Mouse (Mus musculus) midbrain, embryonic 12.5 days (tissue): ENCODE results near the gene Sh3rf3. TPM values are rescaled to one million over a fixed set of nuclear protein-coding genes. Genes with fewer than 3 reads are reported as not detected.

Source experiments
- ATAC-seq: fragments of 200-750 bp; cut with Nextera tagmentation; 2 replicates; pipeline ENCODE4 v1.8.0; 2017; ENCODE audit warnings: low read depth, moderate TSS enrichment, moderate library complexity; ENCODE audit not compliant: low FRiP score
- H3K27ac ChIP-seq: fragments of 300-500 bp; sonication (generic); replicated peaks from 2 replicates; pipeline ENCODE4 v1.5.1; 2016; ENCODE audit warnings: mild to moderate bottlenecking
- H3K27me3 ChIP-seq: fragments of 300-500 bp; sonication (generic); 2 replicates; pipeline ENCODE4 v1.6.1; 2016; ENCODE audit warnings: mild to moderate bottlenecking
- H3K36me3 ChIP-seq: fragments of 300-500 bp; sonication (generic); 2 replicates; pipeline ENCODE4 v1.6.1; 2016
- H3K4me1 ChIP-seq: fragments of 300-500 bp; sonication (generic); 2 replicates; pipeline ENCODE4 v1.6.1; 2016
- H3K4me2 ChIP-seq: fragments of 300-500 bp; sonication (generic); replicated peaks from 2 replicates; pipeline ENCODE4 v1.6.1; 2016; ENCODE audit warnings: mild to moderate bottlenecking, moderate library complexity
- H3K4me3 ChIP-seq: fragments of 300-500 bp; sonication (generic); 2 replicates; pipeline ENCODE4 v1.5.1; 2016; ENCODE audit warnings: mild to moderate bottlenecking
- H3K9ac ChIP-seq: fragments of 300-500 bp; sonication (generic); replicated peaks from 2 replicates; pipeline ENCODE4 v1.6.1; 2016; ENCODE audit warnings: mild to moderate bottlenecking, moderate library complexity
- H3K9me3 ChIP-seq: fragments of 300-500 bp; sonication (generic); 2 replicates; pipeline ENCODE4 v1.6.1; 2016; ENCODE audit warnings: mild to moderate bottlenecking
- WGBS: fragments of 180-500 bp; shearing (Covaris S2); methylation state at CpG from one replicate; pipeline ENCODE4 v1.1.7; 2016; 5-methylcytosine and 5-hydroxymethylcytosine counted together
- polyA plus RNA-seq: library from polyadenylated mRNA; unstranded; fragments of >200 nt; fragmentation: Nextera tagmentation; extraction: Ambion mirVana; gene quantifications from 2 replicates; pipeline ENCODE4 v1.2.1, GENCODE M21; 2016

The Sh3rf3 gene
- polyA plus RNA-seq, result 0.97 and 1.7 TPM in 2 replicates

- H3K9ac ChIP-seq, result peak within 1 kb of the TSS; percentile 46
- H3K4me1 ChIP-seq, result peaks cover 17% of the 10 kb centered on the region; the same call in 1 of the 2 replicates
- H3K4me3 ChIP-seq, result peak within 1 kb of the TSS; percentile 60
- no peak within 1 kb of the TSS for H3K27ac ChIP-seq
- no peaks in the 10 kb centered on the region for H3K9me3 ChIP-seq
- WGBS, result 0% methylated on average over 77 of the region's 79 CpGs
- H3K4me2 ChIP-seq, result peak within 1 kb of the TSS; percentile 100
- ATAC-seq, result peak; percentile 57
- H3K27me3 ChIP-seq, result peaks cover 41% of the 10 kb centered on the region
- H3K36me3 ChIP-seq, result no peaks in the 10 kb centered on the region
These were observed at the start of gene Sh3rf3 for GRCm38 (mm10) chr10:58813081-58813800. Gene Sh3rf3 (plus strand): TSS chr10:58813359.

GRCm38 (mm10) chr10:58788486-58789274 lies 24.5 kb upstream of the Sh3rf3 start:
- 89% methylated on average over 8 of the region's 8 CpGs for WGBS
- Histone ChIP-seq H3K4me1 (no peaks in the 10 kb centered on the region), H3K36me3 (no peaks in the 10 kb centered on the region), H3K27ac (no peak overlapping the region), H3K4me3 (no peak overlapping the region), H3K9ac (no peak overlapping the region), H3K9me3 (no peaks in the 10 kb centered on the region), H3K4me2 (no peak overlapping the region), H3K27me3 (no peaks in the 10 kb centered on the region)
- no peak for ATAC-seq

GRCm38 (mm10) chr10:58797555-58797954 lies 15.6 kb upstream of the Sh3rf3 start:
- Histone ChIP-seq H3K9me3 (no peaks in the 10 kb centered on the region), H3K27ac (no peak overlapping the region), H3K27me3 (no peaks in the 10 kb centered on the region), H3K36me3 (no peaks in the 10 kb centered on the region), H3K9ac (no peak overlapping the region), H3K4me1 (no peaks in the 10 kb centered on the region; the same call in 1 of the 2 replicates), H3K4me2 (no peak overlapping the region), H3K4me3 (no peak overlapping the region)
- ATAC-seq, result no peak
- 91% methylated on average over 8 of the region's 8 CpGs for WGBS

- Histone ChIP-seq H3K36me3 (no peaks in the 10 kb centered on the region), H3K4me1 (no peaks in the 10 kb centered on the region; the same call in 1 of the 2 replicates), H3K27me3 (no peaks in the 10 kb centered on the region), H3K4me3 (no peak overlapping the region), H3K27ac (no peak overlapping the region), H3K4me2 (no peak overlapping the region), H3K9ac (no peak overlapping the region), H3K9me3 (no peaks in the 10 kb centered on the region)
- ATAC-seq, result no peak
- WGBS, result 88% methylated on average over 3 of the region's 3 CpGs
These were observed 15.0 kb upstream of the Sh3rf3 start for GRCm38 (mm10) chr10:58798156-58798555.

GRCm38 (mm10) chr10:58800996-58801433 lies 12.1 kb upstream of the Sh3rf3 start:
- H3K36me3 ChIP-seq, result no peaks in the 10 kb centered on the region
- H3K27me3 ChIP-seq, result no peaks in the 10 kb centered on the region
- WGBS, result 62% methylated on average over 21 of the region's 21 CpGs
- H3K9ac ChIP-seq, result no peak overlapping the region
- no peak overlapping the region for H3K4me3 ChIP-seq
- no peak overlapping the region; the same call in 1 of the 2 replicates for H3K27ac ChIP-seq
- ATAC-seq, result peak; percentile 73; the same call in 1 of the 2 replicates
- no peaks in the 10 kb centered on the region for H3K9me3 ChIP-seq
- H3K4me2 ChIP-seq, result peak overlapping the region; percentile 23; the same call in 1 of the 2 replicates
- H3K4me1 ChIP-seq, result no peaks in the 10 kb centered on the region; the same call in 1 of the 2 replicates

- Histone ChIP-seq H3K9ac (no peak overlapping the region), H3K4me1 (no peaks in the 10 kb centered on the region; the same call in 1 of the 2 replicates), H3K4me2 (no peak overlapping the region), H3K36me3 (no peaks in the 10 kb centered on the region), H3K4me3 (no peak overlapping the region), H3K27ac (no peak overlapping the region), H3K9me3 (no peaks in the 10 kb centered on the region), H3K27me3 (no peaks in the 10 kb centered on the region)
- WGBS, result 89% methylated on average over 1 of the region's 1 CpGs
- ATAC-seq, result no peak
These were observed 10.8 kb upstream of the Sh3rf3 start for GRCm38 (mm10) chr10:58802391-58802790.

GRCm38 (mm10) chr10:58807956-58808355 lies 5.2 kb upstream of the Sh3rf3 start:
- peaks cover 5% of the 10 kb centered on the region; the same call in 1 of the 2 replicates for H3K4me1 ChIP-seq
- no peak overlapping the region for H3K9ac ChIP-seq
- ATAC-seq, result no peak
- H3K4me3 ChIP-seq, result no peak overlapping the region
- H3K27me3 ChIP-seq, result peaks cover 18% of the 10 kb centered on the region
- H3K9me3 ChIP-seq, result no peaks in the 10 kb centered on the region
- no peak overlapping the region for H3K4me2 ChIP-seq
- H3K36me3 ChIP-seq, result no peaks in the 10 kb centered on the region
- H3K27ac ChIP-seq, result no peak overlapping the region
- WGBS, result 72% methylated on average over 3 of the region's 3 CpGs

- H3K36me3 ChIP-seq, result no peaks in the 10 kb centered on the region
- no peak overlapping the region for H3K4me2 ChIP-seq
- no peak overlapping the region for H3K9ac ChIP-seq
- H3K27ac ChIP-seq, result no peak overlapping the region
- peaks cover 17% of the 10 kb centered on the region; the same call in 1 of the 2 replicates for H3K4me1 ChIP-seq
- H3K4me3 ChIP-seq, result no peak overlapping the region
- ATAC-seq, result no peak
- peaks cover 38% of the 10 kb centered on the region for H3K27me3 ChIP-seq
- 80% methylated on average over 5 of the region's 5 CpGs for WGBS
- no peaks in the 10 kb centered on the region for H3K9me3 ChIP-seq
These were observed 3.0 kb upstream of the Sh3rf3 start for GRCm38 (mm10) chr10:58810181-58810580.

- Histone ChIP-seq H3K4me1 (peaks cover 17% of the 10 kb centered on the region; the same call in 1 of the 2 replicates), H3K27me3 (peaks cover 41% of the 10 kb centered on the region), H3K4me2 (peak overlapping the region; percentile 100), H3K4me3 (peak overlapping the region; percentile 60), H3K9ac (peak overlapping the region; percentile 46), H3K27ac (no peak overlapping the region), H3K36me3 (no peaks in the 10 kb centered on the region), H3K9me3 (no peaks in the 10 kb centered on the region)
- ATAC-seq, result peak; percentile 85
- WGBS, result under 1% methylated on average over 63 of the region's 63 CpGs
These were observed 714 bp upstream of the Sh3rf3 start for GRCm38 (mm10) chr10:58812210-58813080.

GRCm38 (mm10) chr10:58813801-58814191 lies 637 bp downstream of the Sh3rf3 start:
- ATAC-seq, result peak; percentile 31; the same call in 1 of the 2 replicates
- Histone ChIP-seq H3K9me3 (no peaks in the 10 kb centered on the region), H3K36me3 (no peaks in the 10 kb centered on the region), H3K4me1 (peaks cover 17% of the 10 kb centered on the region; the same call in 1 of the 2 replicates), H3K9ac (peak overlapping the region; percentile 46), H3K27ac (no peak overlapping the region), H3K27me3 (peaks cover 41% of the 10 kb centered on the region), H3K4me3 (peak overlapping the region; percentile 60), H3K4me2 (peak overlapping the region; percentile 100)
- WGBS, result 1% methylated on average over 35 of the region's 35 CpGs

- no peak for ATAC-seq
- no peaks in the 10 kb centered on the region for H3K36me3 ChIP-seq
- no peak overlapping the region for H3K27ac ChIP-seq
- peaks cover 41% of the 10 kb centered on the region for H3K27me3 ChIP-seq
- peaks cover 17% of the 10 kb centered on the region; the same call in 1 of the 2 replicates for H3K4me1 ChIP-seq
- WGBS, result 45% methylated on average over 7 of the region's 7 CpGs
- H3K4me2 ChIP-seq, result peak overlapping the region; percentile 100
- no peaks in the 10 kb centered on the region for H3K9me3 ChIP-seq
- peak overlapping the region; percentile 60 for H3K4me3 ChIP-seq
- H3K9ac ChIP-seq, result no peak overlapping the region
These were observed 1.3 kb downstream of the Sh3rf3 start for GRCm38 (mm10) chr10:58814486-58814885.
